Mouse (Mus musculus): ENCODE data around the gene Timm10. TPM values are rescaled to one million over a fixed set of nuclear protein-coding genes. Genes with fewer than 3 reads are reported as not detected.

The Timm10 gene
- polyA plus RNA-seq, 1 experiment = 25.1 TPM

DNA sequence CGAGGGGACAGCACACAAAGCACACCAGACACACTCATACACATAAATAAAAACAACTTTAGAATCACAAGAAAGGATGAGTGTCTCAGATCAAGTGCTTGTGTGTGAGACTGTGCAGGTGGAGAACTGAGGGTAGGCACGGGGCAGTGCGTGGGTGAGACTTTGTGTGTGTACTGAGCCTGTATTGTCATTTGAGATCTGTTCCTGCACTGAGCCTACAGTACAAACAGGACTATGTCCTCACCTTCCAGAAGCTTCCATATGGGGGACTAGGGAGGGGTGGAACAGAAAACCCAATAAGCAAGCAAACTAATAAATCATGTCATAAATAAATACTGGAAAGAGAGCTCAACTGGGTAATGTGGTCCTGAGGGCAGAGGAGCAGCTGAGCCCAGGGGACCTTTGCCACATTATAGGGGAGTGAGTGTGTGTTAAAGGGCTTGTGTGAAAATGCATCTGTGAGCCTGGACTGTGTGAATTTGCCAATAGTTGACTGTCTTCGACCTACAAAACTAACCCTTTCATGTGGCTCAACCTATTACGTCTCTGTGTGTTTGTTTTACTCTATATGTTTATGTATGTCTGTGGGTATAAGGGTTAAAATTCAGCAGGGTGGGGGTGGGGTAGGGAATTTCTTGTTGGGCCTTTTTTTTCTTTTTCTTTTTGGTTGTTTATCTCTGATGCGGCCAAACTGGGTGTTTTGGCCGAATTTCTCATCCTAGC lies 23.8 kb downstream of the Timm10 start:
- Histone ChIP-seq H3K4me3 (replicated peaks; ENCODE audit: extremely low read depth, low read depth, low read length) (no peak overlapping the region), H3K4me1 (ENCODE audit: control insufficient read depth, insufficient read depth, low read length) (no peaks in the 10 kb centered on the region)
- no peak for DNase-seq
- WGBS = 50% methylated on average over 7 of the region's 7 CpGs
- TF ChIP-seq CTCF (IDR thresholded peaks at IDR 0.05; ENCODE audit: insufficient read depth, low read length) (no peak), POLR2A (IDR thresholded peaks at IDR 0.05; ENCODE audit: borderline replicate concordance, extremely low read depth, low read depth, low read length) (no peak)

DNA sequence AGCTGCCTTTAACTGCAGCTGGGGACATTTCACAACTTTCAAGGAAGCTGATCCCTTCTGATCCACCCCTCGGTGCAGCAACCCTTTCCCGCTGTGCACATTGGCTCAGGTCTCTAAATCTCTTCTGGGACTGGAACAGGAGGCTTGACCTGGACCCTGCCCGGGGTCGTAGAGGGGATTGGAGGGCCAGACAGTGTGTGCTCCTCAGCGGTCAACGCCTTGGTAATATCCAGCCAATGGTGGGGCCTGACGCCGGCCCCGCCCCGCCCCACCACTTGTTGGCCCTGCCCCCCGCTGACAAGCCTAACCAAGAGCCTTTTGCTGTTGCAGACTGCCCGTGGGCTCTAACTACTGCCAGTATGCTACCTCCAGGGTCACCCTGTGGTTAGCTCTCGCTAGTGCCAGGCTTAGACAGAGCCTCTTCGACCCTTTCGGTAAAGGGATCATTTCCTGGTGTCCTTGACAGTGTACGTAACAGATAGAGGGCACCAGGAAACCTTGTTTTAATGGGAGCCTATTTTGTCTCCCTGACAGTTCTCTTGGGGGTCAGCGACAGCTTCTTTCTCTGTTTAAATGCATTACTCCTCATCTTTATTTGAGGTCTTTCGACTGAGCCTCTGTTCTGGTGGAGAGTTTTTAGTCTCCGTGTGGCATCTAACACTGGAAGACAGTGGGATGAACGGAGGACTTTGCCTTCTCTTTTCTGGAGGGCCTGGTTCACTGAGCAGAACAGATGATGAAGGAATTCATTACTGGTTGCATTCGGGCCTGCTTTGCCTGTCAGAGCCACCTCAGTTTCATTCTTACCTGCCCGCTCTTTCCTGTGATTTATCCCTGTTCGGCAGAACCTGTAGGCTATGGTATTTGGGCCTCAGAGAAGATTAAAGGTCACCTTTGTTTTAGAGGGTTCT lies 24.6 kb downstream of the Timm10 start:
- peak; percentile 52; the same call in 1 of the 2 replicates for TF ChIP-seq POLR2A (IDR thresholded peaks at IDR 0.05; ENCODE audit: borderline replicate concordance, extremely low read depth, low read depth, low read length)
- TF ChIP-seq CTCF (IDR thresholded peaks at IDR 0.05; ENCODE audit: insufficient read depth, low read length) = no peak
- peak; percentile 56 for DNase-seq
- Histone ChIP-seq H3K4me3 (replicated peaks; ENCODE audit: extremely low read depth, low read depth, low read length) (peak overlapping the region; percentile 17), H3K4me1 (ENCODE audit: control insufficient read depth, insufficient read depth, low read length) (no peaks in the 10 kb centered on the region)
- 41% methylated on average over 23 of the region's 23 CpGs for WGBS

GRCm38 (mm10) chr2:84855732-84856131 lies 28.9 kb downstream of the Timm10 start:
- peak; percentile 41 for DNase-seq
- no peak for TF ChIP-seq POLR2A (IDR thresholded peaks at IDR 0.05; ENCODE audit: borderline replicate concordance, extremely low read depth, low read depth, low read length)
- TF ChIP-seq CTCF (IDR thresholded peaks at IDR 0.05; ENCODE audit: insufficient read depth, low read length) = peak; percentile 93
- WGBS = 56% methylated on average over 2 of the region's 2 CpGs
- no peaks in the 10 kb centered on the region for H3K4me1 ChIP-seq (ENCODE audit: control insufficient read depth, insufficient read depth, low read length)
- H3K4me3 ChIP-seq (replicated peaks; ENCODE audit: extremely low read depth, low read depth, low read length) = no peak overlapping the region

DNA sequence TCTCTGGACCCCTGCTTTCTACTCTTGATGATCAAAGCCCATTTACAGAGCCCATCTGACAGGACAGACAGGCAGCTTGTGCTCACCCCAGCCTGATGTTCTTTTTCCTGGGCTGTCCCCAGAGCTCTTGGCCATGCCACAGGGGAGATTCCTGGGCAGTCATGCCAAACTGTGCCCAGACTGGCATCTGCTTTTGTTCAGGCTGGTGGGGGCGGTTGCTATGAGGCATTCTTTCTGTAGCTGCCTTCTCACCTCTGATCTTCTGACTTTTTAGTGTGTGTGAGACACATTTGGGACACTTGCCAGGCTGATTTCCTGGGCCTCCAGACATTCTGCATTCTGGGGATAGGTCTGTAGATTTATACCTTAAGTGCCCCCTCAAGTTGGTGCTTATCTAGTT lies 31.8 kb downstream of the Timm10 start:
- Histone ChIP-seq H3K4me3 (replicated peaks; ENCODE audit: extremely low read depth, low read depth, low read length) (no peak overlapping the region), H3K4me1 (ENCODE audit: control insufficient read depth, insufficient read depth, low read length) (no peaks in the 10 kb centered on the region)
- WGBS = 88% methylated on average over 1 of the region's 1 CpGs
- DNase-seq = no peak
- no peak for TF ChIP-seq POLR2A (IDR thresholded peaks at IDR 0.05; ENCODE audit: borderline replicate concordance, extremely low read depth, low read depth, low read length)
- TF ChIP-seq CTCF (IDR thresholded peaks at IDR 0.05; ENCODE audit: insufficient read depth, low read length) = no peak

GRCm38 (mm10) chr2:84859991-84860780 lies 33.4 kb downstream of the Timm10 start:
- no peaks in the 10 kb centered on the region for H3K4me1 ChIP-seq (ENCODE audit: control insufficient read depth, insufficient read depth, low read length)
- WGBS = 82% methylated on average over 7 of the region's 7 CpGs
- DNase-seq = no peak
- H3K4me3 ChIP-seq (replicated peaks; ENCODE audit: extremely low read depth, low read depth, low read length) = no peak overlapping the region
- TF ChIP-seq POLR2A (IDR thresholded peaks at IDR 0.05; ENCODE audit: borderline replicate concordance, extremely low read depth, low read depth, low read length) (no peak), CTCF (IDR thresholded peaks at IDR 0.05; ENCODE audit: insufficient read depth, low read length) (no peak)

DNA sequence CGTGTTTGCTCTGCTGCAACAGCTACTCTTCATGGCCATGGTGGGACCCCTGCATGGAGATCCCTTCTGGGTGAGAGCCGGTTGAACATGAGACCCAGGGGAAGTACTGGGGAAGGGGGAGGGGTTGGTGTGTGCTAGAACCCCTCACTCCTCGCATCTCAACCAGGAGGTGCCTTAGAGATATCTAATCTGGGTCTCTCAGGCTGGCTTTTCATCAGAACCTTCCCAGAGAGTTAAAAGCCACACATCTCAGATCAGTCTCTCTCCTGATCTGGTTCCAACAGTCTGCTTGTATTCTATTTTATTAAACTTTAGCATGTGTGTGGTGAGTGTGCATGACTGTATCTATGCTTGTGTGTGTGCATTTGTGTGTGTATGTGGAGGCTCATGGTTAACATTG lies 34.6 kb downstream of the Timm10 start:
- no peak for DNase-seq
- TF ChIP-seq POLR2A (IDR thresholded peaks at IDR 0.05; ENCODE audit: borderline replicate concordance, extremely low read depth, low read depth, low read length) (no peak), CTCF (IDR thresholded peaks at IDR 0.05; ENCODE audit: insufficient read depth, low read length) (no peak)
- H3K4me1 ChIP-seq (ENCODE audit: control insufficient read depth, insufficient read depth, low read length) = peaks cover 4% of the 10 kb centered on the region; the same call in 1 of the 2 replicates
- no peak overlapping the region for H3K4me3 ChIP-seq (replicated peaks; ENCODE audit: extremely low read depth, low read depth, low read length)
- WGBS = 69% methylated on average over 3 of the region's 3 CpGs

DNA sequence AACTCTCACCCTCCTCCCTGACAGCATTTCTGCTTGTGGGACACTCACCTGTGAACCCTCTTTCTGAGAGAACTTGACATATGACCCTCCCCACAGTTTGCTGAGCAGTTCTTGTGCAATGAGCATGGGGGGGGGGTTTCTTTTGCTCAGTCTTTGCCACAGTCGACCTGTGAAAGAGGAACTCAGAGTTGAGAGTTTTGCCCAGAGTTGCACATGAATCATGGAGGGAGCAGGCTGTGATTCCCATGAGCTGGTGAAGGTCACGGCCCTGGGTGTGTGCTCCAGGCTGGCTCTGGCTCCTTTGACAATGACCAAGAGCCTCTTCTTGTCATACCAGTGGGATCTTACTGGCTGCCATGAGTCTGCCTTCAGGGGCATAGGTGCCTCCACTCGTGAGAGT lies 35.4 kb downstream of the Timm10 start:
- Histone ChIP-seq H3K4me1 (ENCODE audit: control insufficient read depth, insufficient read depth, low read length) (peaks cover 4% of the 10 kb centered on the region; the same call in 1 of the 2 replicates), H3K4me3 (replicated peaks; ENCODE audit: extremely low read depth, low read depth, low read length) (no peak overlapping the region)
- no peak for DNase-seq
- no peak for TF ChIP-seq POLR2A (IDR thresholded peaks at IDR 0.05; ENCODE audit: borderline replicate concordance, extremely low read depth, low read depth, low read length)
- 68% methylated on average over 3 of the region's 3 CpGs for WGBS

- TF ChIP-seq CTCF (IDR thresholded peaks at IDR 0.05; ENCODE audit: insufficient read depth, low read length) (peak; percentile 53), POLR2A (IDR thresholded peaks at IDR 0.05; ENCODE audit: borderline replicate concordance, extremely low read depth, low read depth, low read length) (no peak)
- WGBS = 3% methylated on average over 46 of the region's 47 CpGs
- Histone ChIP-seq H3K4me1 (ENCODE audit: control insufficient read depth, insufficient read depth, low read length) (peaks cover 4% of the 10 kb centered on the region; the same call in 1 of the 2 replicates), H3K4me3 (replicated peaks; ENCODE audit: extremely low read depth, low read depth, low read length) (no peak overlapping the region)
- peak; percentile 38 for DNase-seq
Measured at GRCm38 (mm10) chr2:84865616-84866571, 39.1 kb downstream of the Timm10 start.
